Mouse (Mus musculus) ZHBTc4 (cell line): ENCODE results near the gene Rab3gap1.
A peak's percentile ranks its signal among the peaks of the same experiment; 100 is the strongest.
"Not testable (repeated sequence)": the region's sequence is repeated elsewhere in the genome, so short reads cannot be mapped to it uniquely, and the experiment has no call there.

Experiments used
- DNase-seq: peaks from one replicate; pipeline ENCODE4 v3.0.0-alpha.2; 2011; ENCODE audit warnings: low read depth, low spot score

The Rab3gap1 gene

GRCm38 (mm10) chr1:127915802-127916201, 47.2 kb downstream of the Rab3gap1 start:
- DNase-seq = no peak

- DNase-seq = no peak
These were observed 64.8 kb downstream of the Rab3gap1 start for GRCm38 (mm10) chr1:127933405-127933804.

GRCm38 (mm10) chr1:127934322-127934721, 65.7 kb downstream of the Rab3gap1 start:
- DNase-seq = no peak

GRCm38 (mm10) chr1:127937277-127937676, 68.7 kb downstream of the Rab3gap1 start:
- no peak for DNase-seq

- no peak for DNase-seq
These were observed 73.7 kb downstream of the Rab3gap1 start for GRCm38 (mm10) chr1:127942231-127942630.

GRCm38 (mm10) chr1:127943516-127943915, 74.9 kb downstream of the Rab3gap1 start:
- no peak for DNase-seq

GRCm38 (mm10) chr1:127945696-127946575, 77.4 kb downstream of the Rab3gap1 start:
- DNase-seq = no peak

GRCm38 (mm10) chr1:127946615-127947249, 78.2 kb downstream of the Rab3gap1 start:
- no peak for DNase-seq

- DNase-seq = no peak
These were observed 80.2 kb downstream of the Rab3gap1 start for GRCm38 (mm10) chr1:127948748-127949147.

- peak; percentile 25 for DNase-seq
These were observed 83.7 kb downstream of the Rab3gap1 start for GRCm38 (mm10) chr1:127952276-127952675.

- not testable (repeated sequence) for DNase-seq
These were observed 85.6 kb downstream of the Rab3gap1 start for GRCm38 (mm10) chr1:127954198-127954597.

GRCm38 (mm10) chr1:127954800-127955199, 86.2 kb downstream of the Rab3gap1 start:
- DNase-seq = no peak

- no peak for DNase-seq
These were observed 88.0 kb downstream of the Rab3gap1 start for GRCm38 (mm10) chr1:127956524-127956923.

- no peak for DNase-seq
These were observed 90.2 kb downstream of the Rab3gap1 start for GRCm38 (mm10) chr1:127958801-127959200.

- DNase-seq = no peak
These were observed 90.7 kb downstream of the Rab3gap1 start for GRCm38 (mm10) chr1:127959312-127959718.

- DNase-seq = no peak
These were observed 92.6 kb downstream of the Rab3gap1 start for GRCm38 (mm10) chr1:127961140-127961539.

GRCm38 (mm10) chr1:127963326-127963725, 94.8 kb downstream of the Rab3gap1 start:
- DNase-seq = no peak

- no peak for DNase-seq
These were observed 102.3 kb downstream of the Rab3gap1 start for GRCm38 (mm10) chr1:127970870-127971269.

GRCm38 (mm10) chr1:127974082-127974481, 105.5 kb downstream of the Rab3gap1 start:
- DNase-seq = no peak

- DNase-seq = no peak
These were observed 107.1 kb downstream of the Rab3gap1 start for GRCm38 (mm10) chr1:127975676-127976075.

GRCm38 (mm10) chr1:127976106-127976505, 107.5 kb downstream of the Rab3gap1 start:
- no peak for DNase-seq

- no peak for DNase-seq
These were observed 109.6 kb downstream of the Rab3gap1 start for GRCm38 (mm10) chr1:127978125-127978524.
